Mouse (Mus musculus) myocyte (in vitro differentiated cells): ENCODE results near the gene Plppr4.

Source experiments
- MAX ChIP-seq: IDR thresholded peaks from one replicate; pipeline ENCODE4 v1.6.1; 2011; ENCODE audit warnings: low read depth, mild to moderate bottlenecking, control low read depth
- MYOD1 ChIP-seq, 3 experiments: IDR thresholded peaks; one replicate each; pipeline ENCODE4 v1.6.1; 2011; ENCODE audit warnings: control low read depth in 2 of 3, low read depth in 2 of 3, mild to moderate bottlenecking in 2 of 3, moderate library complexity in 1 of 3; ENCODE audit not compliant: insufficient read length in 2 of 3, control insufficient read depth in 1 of 3
- MYOG ChIP-seq, 3 experiments: IDR thresholded peaks; one replicate each; pipeline ENCODE4 v1.6.1; 2011; ENCODE audit warnings: control low read depth in 2 of 3, low read depth in 2 of 3, mild to moderate bottlenecking in 2 of 3; ENCODE audit not compliant: insufficient read length in 2 of 3, control insufficient read depth in 1 of 3, insufficient read depth in 1 of 3
- POLR2A ChIP-seq: IDR thresholded peaks from one replicate; pipeline ENCODE4 v1.6.1; 2011; ENCODE audit warnings: low read depth, mild to moderate bottlenecking, control low read depth, moderate library complexity; ENCODE audit not compliant: insufficient read length
- POLR2AphosphoS2 ChIP-seq: IDR thresholded peaks from one replicate; pipeline ENCODE4 v1.6.1; 2011; ENCODE audit warnings: low read depth, control low read depth; ENCODE audit not compliant: insufficient read length
- TCF12 ChIP-seq: IDR thresholded peaks from one replicate; pipeline ENCODE4 v1.6.1; 2011; ENCODE audit warnings: mild to moderate bottlenecking, control low read depth; ENCODE audit not compliant: poor library complexity, insufficient read depth, severe bottlenecking
- USF1 ChIP-seq: IDR thresholded peaks from one replicate; pipeline ENCODE4 v1.6.1; 2011; ENCODE audit warnings: low read depth, mild to moderate bottlenecking, control low read depth, moderate library complexity

DNA sequence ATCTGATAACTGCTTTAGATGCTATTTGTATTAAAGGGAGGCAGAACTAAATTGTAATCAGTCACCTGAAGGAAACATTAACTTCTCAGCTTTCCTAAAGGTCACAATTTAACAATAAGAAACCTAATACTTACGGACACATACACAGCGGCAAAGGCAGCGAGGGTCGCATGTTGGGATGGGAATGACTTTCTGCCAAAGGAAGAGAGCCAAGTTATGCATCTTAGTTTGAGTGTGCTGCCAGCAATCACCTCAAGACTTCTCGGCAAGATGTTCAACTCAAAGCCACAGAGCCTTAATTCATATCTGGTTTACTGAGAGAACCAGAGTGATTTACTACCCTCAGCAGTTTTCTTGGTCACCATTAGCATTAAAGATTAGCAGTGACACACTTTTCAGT, 34.1 kb downstream of the Plppr4 start:
- TF ChIP-seq POLR2A (no peak), USF1 (no peak), MYOD1 (IDR thresholded peaks at IDR 0.05; ENCODE audit: control insufficient read depth in 1 of 3, insufficient read length in 2 of 3, low read depth in 2 of 3) (no peak), POLR2AphosphoS2 (no peak), MAX (no peak), TCF12 (no peak), MYOG (IDR thresholded peaks at IDR 0.05; ENCODE audit: control insufficient read depth in 1 of 3, insufficient read depth in 1 of 3, insufficient read length in 2 of 3, low read depth in 2 of 3) (no peak)
